In genomic region chr3:29875768-29876167, GRCm38 (mm10) we compare ENCODE assay signal across 27 mouse cellular contexts.
"Had no signal": no experiment of that assay in that cellular context is flagged by ENCODE, and none has a peak within 500 bp of the region (broad histone marks: within the 10 kb centered on the region; RNA-seq: fewer than 3 reads in every experiment).

No protein-coding gene starts in this region.

- H3K27me3 ChIP-seq: heart, embryonic 13.5 days; heart, embryonic 15.5 days; hindbrain, embryonic 13.5 days; hindbrain, embryonic 15.5 days; kidney, embryonic 15.5 days; limb, embryonic 13.5 days; limb, embryonic 15.5 days; liver, embryonic 12.5 days had no signal

- DNase-seq: gastrocnemius, postnatal 14 days; gastrocnemius, postnatal 36 days; heart, adult 11 months; heart, adult 2 months; heart, postnatal 14 days; heart, postnatal 36 days; kidney, adult 11 months; kidney, adult 2 months; kidney, adult 9 months; kidney, postnatal 14 days; kidney, postnatal 36 days; layer of hippocampus, adult 9-11 months; layer of hippocampus, postnatal 36 days; left cerebral cortex, postnatal 4 days had no signal

- ATAC-seq: hindbrain, postnatal 0 days; intestine, embryonic 16.5 days; liver, embryonic 12.5 days had no signal

- H3K9me3 ChIP-seq: heart, embryonic 13.5 days; heart, embryonic 15.5 days; hindbrain, embryonic 13.5 days; hindbrain, embryonic 15.5 days; kidney, embryonic 15.5 days; limb, embryonic 13.5 days; limb, embryonic 15.5 days; liver, embryonic 12.5 days had no signal

- H3K4me2 ChIP-seq: heart, embryonic 11.5 days; heart, embryonic 13.5 days; heart, embryonic 15.5 days; hindbrain, embryonic 13.5 days; hindbrain, embryonic 15.5 days; kidney, embryonic 15.5 days; limb, embryonic 13.5 days; limb, embryonic 15.5 days; liver, embryonic 12.5 days had no signal

- H3K27ac ChIP-seq: heart, adult 2 months; heart, embryonic 13.5 days; heart, embryonic 15.5 days; hindbrain, embryonic 13.5 days; hindbrain, embryonic 15.5 days; hindbrain, postnatal 0 days; kidney, embryonic 15.5 days; kidney, postnatal 0 days; limb, embryonic 13.5 days; limb, embryonic 15.5 days; liver, embryonic 12.5 days; liver, embryonic 14.5 days had no signal

- H3K4me3 ChIP-seq: heart, adult 2 months; heart, embryonic 13.5 days; heart, embryonic 15.5 days; hindbrain, embryonic 13.5 days; hindbrain, embryonic 15.5 days; kidney, embryonic 15.5 days; limb, embryonic 13.5 days; limb, embryonic 15.5 days; liver, embryonic 12.5 days had no signal

- H3K4me1 ChIP-seq: heart, embryonic 13.5 days; heart, embryonic 15.5 days; hindbrain, embryonic 13.5 days; hindbrain, embryonic 15.5 days; kidney, embryonic 15.5 days; limb, embryonic 13.5 days; limb, embryonic 15.5 days; liver, embryonic 12.5 days had no signal

- H3K9ac ChIP-seq: heart, embryonic 13.5 days; heart, embryonic 15.5 days; hindbrain, embryonic 13.5 days; hindbrain, embryonic 15.5 days; kidney, embryonic 15.5 days; limb, embryonic 13.5 days; limb, embryonic 15.5 days; liver, embryonic 12.5 days; liver, embryonic 14.5 days had no signal

- H3K36me3 ChIP-seq: heart, embryonic 13.5 days; heart, embryonic 15.5 days; hindbrain, embryonic 13.5 days; hindbrain, embryonic 15.5 days; kidney, embryonic 15.5 days; limb, embryonic 13.5 days; limb, embryonic 15.5 days; liver, embryonic 12.5 days had no signal
